Mouse (Mus musculus): ENCODE data around the gene Tbata. TPM values are rescaled to one million over a fixed set of nuclear protein-coding genes. Genes with fewer than 3 reads are reported as not detected.

The Tbata gene
- polyA plus RNA-seq, 1 experiment from 2014 or later = not detected

- Histone ChIP-seq H3K9me3 (no peaks in the 10 kb centered on the region), H3K27ac (no peak overlapping the region), H3K4me3 (no peak overlapping the region), H3K36me3 (no peaks in the 10 kb centered on the region), H3K4me1 (peaks cover 7% of the 10 kb centered on the region), H3K27me3 (ENCODE audit: insufficient read depth, poor library complexity, severe bottlenecking) (peaks cover 31% of the 10 kb centered on the region)
- DNase-seq (ENCODE audit: low spot score) = no peak
- WGBS = 85% methylated on average over 3 of the region's 3 CpGs
These were observed 60.0 kb downstream of the Tbata start for GRCm38 (mm10) chr10:61231756-61232155.

DNA sequence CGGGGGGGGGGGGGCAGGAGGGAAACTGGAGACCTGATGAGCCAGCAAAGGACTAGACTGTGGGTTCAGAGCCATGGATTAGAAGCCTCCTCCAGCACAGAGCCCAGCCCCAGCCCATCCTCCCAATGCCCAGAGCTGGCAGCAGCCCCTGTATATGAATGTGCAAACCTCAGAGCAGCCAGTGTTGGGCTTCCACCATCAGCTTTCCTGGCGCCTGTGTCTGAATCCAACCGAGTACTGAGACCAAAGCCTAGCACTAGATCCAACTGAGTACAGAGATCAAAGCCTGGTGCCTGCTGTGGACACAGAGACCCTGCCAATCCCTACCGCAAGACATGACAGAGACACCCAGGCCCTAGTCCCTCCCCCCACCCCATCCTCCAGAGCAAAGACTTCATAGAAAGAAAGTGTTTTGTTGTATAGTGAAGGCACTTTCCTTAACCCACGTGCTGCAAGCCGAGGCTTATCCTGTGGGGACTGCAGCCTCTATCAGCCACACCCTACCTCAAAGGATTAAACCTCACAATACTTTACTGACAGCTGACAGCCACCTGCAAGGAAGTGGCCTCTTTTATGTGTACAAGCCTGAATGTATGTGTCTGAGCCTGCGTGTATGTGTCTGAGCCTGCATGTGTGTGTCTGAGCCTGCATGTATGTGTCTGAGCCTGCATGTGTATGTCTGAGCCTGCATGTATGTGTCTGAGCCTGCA is 61.3 kb downstream of the Tbata start:
- 41% methylated on average over 6 of the region's 7 CpGs for WGBS
- no peak for DNase-seq (ENCODE audit: low spot score)

DNA sequence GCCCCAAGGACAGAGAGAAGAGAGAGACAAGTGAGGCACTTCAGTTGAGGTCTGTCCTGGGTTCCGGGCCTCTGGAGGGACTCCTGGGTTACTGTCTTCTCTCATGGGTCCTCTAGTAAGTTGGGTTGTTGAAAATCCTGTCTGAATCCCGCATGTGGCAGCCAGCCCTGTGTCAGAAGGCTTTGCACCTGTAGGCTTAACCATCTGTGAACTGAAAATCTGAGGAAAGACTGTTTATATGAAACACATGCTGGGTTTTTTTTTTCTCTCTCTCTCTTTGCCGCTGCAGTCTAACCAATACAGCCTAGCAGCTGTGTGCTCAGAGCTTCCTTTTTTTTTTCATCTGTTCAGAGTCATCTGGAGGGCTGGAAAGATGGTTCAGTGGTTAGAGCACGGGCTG is 62.6 kb downstream of the Tbata start:
- Histone ChIP-seq H3K27ac (no peak overlapping the region), H3K36me3 (0 out of 2 replicates have a peak, but pooled peaks cover 3% of the 10 kb centered on the region), H3K4me1 (peaks cover 4% of the 10 kb centered on the region; the same call in 1 of the 2 replicates), H3K9me3 (peaks cover 4% of the 10 kb centered on the region; the same call in 1 of the 2 replicates), H3K4me3 (no peak overlapping the region), H3K27me3 (ENCODE audit: insufficient read depth, poor library complexity, severe bottlenecking) (peaks cover 19% of the 10 kb centered on the region)
- WGBS = 82% methylated on average over 4 of the region's 4 CpGs
- no peak for DNase-seq (ENCODE audit: low spot score)

More for the DNA sequence above, 61.3 kb downstream of the Tbata start:
- no peak overlapping the region for H3K4me3 ChIP-seq
- peaks cover 30% of the 10 kb centered on the region for H3K27me3 ChIP-seq (ENCODE audit: insufficient read depth, poor library complexity, severe bottlenecking)
- H3K9me3 ChIP-seq = no peaks in the 10 kb centered on the region
- H3K4me1 ChIP-seq = peaks cover 4% of the 10 kb centered on the region; the same call in 1 of the 2 replicates
- no peak overlapping the region for H3K27ac ChIP-seq
- H3K36me3 ChIP-seq = no peaks in the 10 kb centered on the region

- no peak overlapping the region for H3K4me3 ChIP-seq
- H3K27me3 ChIP-seq (ENCODE audit: insufficient read depth, poor library complexity, severe bottlenecking) = 0 out of 2 replicates have a peak, but pooled peaks cover 5% of the 10 kb centered on the region
These were observed 64.0 kb downstream of the Tbata start for GRCm38 (mm10) chr10:61235677-61236267.

DNA sequence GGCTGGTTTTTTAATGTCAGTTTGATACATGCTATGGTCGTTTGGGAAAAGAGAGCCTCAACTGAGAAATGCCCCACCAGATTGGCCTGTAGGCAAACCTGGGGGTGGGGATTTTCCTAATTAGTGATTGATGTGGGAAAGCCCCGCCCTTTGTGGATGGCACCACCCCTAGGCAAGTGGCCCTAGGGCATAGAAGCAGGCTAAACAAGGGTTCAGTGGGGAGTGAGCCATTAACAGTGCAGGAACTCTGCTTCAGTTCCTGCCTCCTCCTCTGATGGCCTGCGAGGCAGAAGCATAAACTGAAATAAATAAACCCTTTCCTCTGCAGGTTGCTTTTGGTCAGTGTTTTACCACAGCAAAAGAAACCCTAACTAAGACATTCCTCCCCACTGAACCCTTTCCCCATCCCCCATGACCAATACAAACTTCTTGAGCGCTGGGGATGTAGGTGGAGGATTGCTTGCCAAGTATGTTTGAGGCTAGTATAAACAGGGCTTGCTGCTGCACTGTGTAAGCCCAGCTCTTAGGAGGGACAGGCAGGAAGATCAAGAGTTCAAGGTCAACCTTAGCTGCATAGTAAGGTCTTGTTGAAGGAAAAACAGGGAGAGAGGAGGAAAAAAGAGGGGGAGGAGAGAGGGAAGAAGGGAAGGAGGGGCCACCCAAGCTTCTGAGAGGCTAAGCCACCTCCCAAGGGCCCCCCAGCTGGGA is 65.1 kb downstream of the Tbata start:
- 58% methylated on average over 4 of the region's 4 CpGs for WGBS
- peaks cover 4% of the 10 kb centered on the region; the same call in 1 of the 2 replicates for H3K9me3 ChIP-seq

More at GRCm38 (mm10) chr10:61235677-61236267, 64.0 kb downstream of the Tbata start:
- no peak for DNase-seq (ENCODE audit: low spot score)
- peaks cover 4% of the 10 kb centered on the region; the same call in 1 of the 2 replicates for H3K9me3 ChIP-seq
- WGBS = 88% methylated on average over 6 of the region's 6 CpGs
- 0 out of 2 replicates have a peak, but pooled peaks cover 3% of the 10 kb centered on the region for H3K36me3 ChIP-seq
- H3K4me1 ChIP-seq = peaks cover 14% of the 10 kb centered on the region
- 0 out of 2 replicates have a peak overlapping the region, but pooled peaks have one; percentile 3 for H3K27ac ChIP-seq

DNA sequence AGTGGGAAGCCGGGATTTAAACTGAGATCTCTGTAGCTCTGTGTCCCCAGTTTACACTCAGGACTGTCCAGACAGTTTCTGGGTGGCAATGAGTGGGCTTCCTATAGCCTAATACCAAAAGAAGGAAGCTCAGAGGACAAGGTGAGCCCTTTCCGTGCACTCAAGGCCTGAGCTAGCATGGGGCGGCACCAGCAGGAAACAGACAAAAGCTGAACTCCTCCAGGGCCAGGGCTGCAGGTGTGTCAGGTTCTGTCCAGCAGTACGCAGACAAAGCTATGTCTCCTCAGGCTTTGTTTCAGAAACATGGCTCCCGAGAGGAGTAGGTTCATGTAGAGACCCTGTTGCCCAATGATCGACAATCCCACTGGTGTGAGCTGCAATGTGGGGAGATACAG is 65.6 kb downstream of the Tbata start:
- peaks cover 4% of the 10 kb centered on the region; the same call in 1 of the 2 replicates for H3K9me3 ChIP-seq
- 0 out of 2 replicates have a peak overlapping the region, but pooled peaks have one; percentile 9 for H3K27ac ChIP-seq
- peaks cover 5% of the 10 kb centered on the region; the same call in 1 of the 2 replicates for H3K27me3 ChIP-seq (ENCODE audit: insufficient read depth, poor library complexity, severe bottlenecking)
- 75% methylated on average over 6 of the region's 6 CpGs for WGBS
- H3K4me1 ChIP-seq = peaks cover 29% of the 10 kb centered on the region
- H3K4me3 ChIP-seq = no peak overlapping the region
- H3K36me3 ChIP-seq = 0 out of 2 replicates have a peak, but pooled peaks cover 3% of the 10 kb centered on the region
- no peak for DNase-seq (ENCODE audit: low spot score)

More for the DNA sequence above, 65.1 kb downstream of the Tbata start:
- Histone ChIP-seq H3K27ac (no peak overlapping the region), H3K27me3 (ENCODE audit: insufficient read depth, poor library complexity, severe bottlenecking) (peaks cover 5% of the 10 kb centered on the region; the same call in 1 of the 2 replicates), H3K36me3 (0 out of 2 replicates have a peak, but pooled peaks cover 3% of the 10 kb centered on the region), H3K4me1 (peaks cover 24% of the 10 kb centered on the region), H3K4me3 (no peak overlapping the region)
- no peak for DNase-seq (ENCODE audit: low spot score)

Small RNA genes within 50 kb of the gene (microRNA-seq; reads per million reads assigned to microRNA genes)
- gene Gm44308 = not detected

Other genes starting within 250 kb of the Tbata start
- gene Pcbd1, start 82.6 kb upstream of the Tbata start, polyA plus RNA-seq (2016; fragmentation: Nextera tagmentation; extraction: Ambion mirVana) = 63.1 and 69.7 TPM in 2 replicates
- 34.6 and 41.7 TPM in 2 replicates for gene Sgpl1, start 24.3 kb upstream of the Tbata start, polyA plus RNA-seq (2016; fragmentation: Nextera tagmentation; extraction: Ambion mirVana)
- 0.74 and 0.90 TPM in 2 replicates for gene Adamts14, start 101.5 kb downstream of the Tbata start, polyA plus RNA-seq (2016; fragmentation: Nextera tagmentation; extraction: Ambion mirVana)
- gene Prf1, start 125.9 kb downstream of the Tbata start, polyA plus RNA-seq (2016; fragmentation: Nextera tagmentation; extraction: Ambion mirVana) = not detected in 2 replicates
- gene Pald1, start 211.6 kb downstream of the Tbata start, polyA plus RNA-seq (2016; fragmentation: Nextera tagmentation; extraction: Ambion mirVana) = 34.2 and 40.8 TPM in 2 replicates
- 0.28 TPM in 1 of 2 replicates, not detected in the other for gene Nodal, start 246.0 kb downstream of the Tbata start, polyA plus RNA-seq (2016; fragmentation: Nextera tagmentation; extraction: Ambion mirVana)